Mouse (Mus musculus): ENCODE data around the gene P3h1. TPM values are rescaled to one million over a fixed set of nuclear protein-coding genes. Genes with fewer than 3 reads are reported as not detected.
A peak's percentile ranks its signal among the peaks of the same experiment; 100 is the strongest.

Gene P3h1
- total and polyA plus RNA-seq, 2 experiments from 2014 or later, result 10.2 to 15.0 TPM

DNA sequence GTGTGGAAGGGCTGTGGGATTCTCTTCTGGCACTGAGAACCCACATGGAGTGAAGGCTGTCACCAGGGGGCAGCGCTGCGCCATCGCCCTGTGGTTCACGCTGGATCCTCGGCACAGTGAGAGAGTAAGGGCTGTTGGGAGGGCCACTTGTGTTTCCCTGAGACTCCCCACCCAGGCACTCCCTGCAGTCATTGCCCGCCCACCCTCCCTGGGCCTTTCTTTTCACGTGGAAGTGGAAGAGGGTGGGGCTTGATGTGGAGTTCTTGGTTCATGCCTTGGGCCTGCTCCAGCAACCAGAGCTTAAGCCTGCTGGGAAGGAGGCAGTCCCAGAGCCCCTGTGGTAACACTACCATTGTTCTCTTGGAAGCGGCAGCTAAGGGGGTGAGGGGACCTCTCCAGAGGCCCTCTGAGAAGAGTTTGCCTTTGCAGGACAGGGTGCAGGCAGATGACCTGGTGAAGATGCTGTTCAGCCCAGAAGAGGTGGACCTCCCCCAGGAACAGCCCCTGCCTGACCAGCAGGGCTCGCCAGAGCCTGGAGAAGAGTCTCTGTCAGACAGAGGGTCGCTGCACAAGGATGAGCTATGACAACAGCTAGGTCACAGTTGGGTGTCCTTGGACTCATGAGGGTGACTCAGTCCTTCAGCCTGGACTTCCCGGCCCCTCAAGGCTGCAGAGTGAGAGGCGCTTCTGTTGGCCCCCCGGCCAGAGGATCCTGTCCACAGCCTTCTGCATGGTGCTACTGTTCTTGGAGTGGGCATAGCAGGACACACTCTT lies 14.9 kb downstream of the P3h1 start:
- DNase-seq (ENCODE audit: low spot score) (peak; percentile 65), ATAC-seq (ENCODE audit: low FRiP score) (peak; percentile 62)
- WGBS, result 21% methylated on average over 13 of the region's 13 CpGs
- no peak overlapping the region for H3K27ac ChIP-seq (ENCODE audit: low read depth, low read length)
- peaks cover 20% of the 10 kb centered on the region for H3K36me3 ChIP-seq (ENCODE audit: insufficient read depth, low read length)
- no peak overlapping the region for H3K4me3 ChIP-seq (ENCODE audit: low read depth, low read length)
- no peak overlapping the region for H3K4me2 ChIP-seq (ENCODE audit: low read depth, low read length, poor library complexity, severe bottlenecking)
- no peak overlapping the region for H3K9ac ChIP-seq (replicated peaks; ENCODE audit: low read length, poor library complexity, severe bottlenecking)
- no peaks in the 10 kb centered on the region for H3K4me1 ChIP-seq (ENCODE audit: insufficient read depth, low read length)
- H3K9me3 ChIP-seq (ENCODE audit: low read length), result no peaks in the 10 kb centered on the region
- H3K27me3 ChIP-seq (ENCODE audit: insufficient read depth, low read length), result no peaks in the 10 kb centered on the region
- peak; percentile 79 for TF ChIP-seq CTCF (IDR thresholded peaks at IDR 0.05)

DNA sequence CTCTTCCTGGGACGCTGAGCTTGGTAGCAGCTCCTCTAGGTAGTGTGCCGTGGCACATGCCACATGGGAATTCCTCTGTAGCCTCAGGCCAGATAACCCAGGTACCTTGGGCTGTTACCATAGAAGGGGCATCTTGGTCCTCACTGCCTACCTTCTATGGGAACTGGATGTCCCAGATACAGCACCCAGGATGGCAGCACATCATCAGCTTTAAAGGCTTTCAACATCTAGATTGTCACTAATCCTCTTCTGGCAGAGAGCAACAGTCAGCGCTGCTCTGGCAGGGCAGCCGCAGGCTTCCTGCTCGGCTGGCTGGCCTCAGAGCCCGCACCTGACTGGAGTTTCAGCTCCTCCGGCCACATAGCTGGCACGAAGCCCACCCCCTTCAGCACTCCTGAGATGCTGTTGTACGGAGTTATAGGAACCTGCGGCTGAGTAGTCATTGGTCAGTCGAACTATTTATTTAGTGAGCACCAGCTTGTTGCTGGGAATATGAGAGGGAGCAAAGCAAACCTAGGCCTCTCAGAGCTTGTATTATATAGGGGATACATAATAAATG lies 15.8 kb downstream of the P3h1 start:
- no peak overlapping the region for H3K27ac ChIP-seq (ENCODE audit: low read depth, low read length)
- H3K4me3 ChIP-seq (ENCODE audit: low read depth, low read length), result no peak overlapping the region
- no peak overlapping the region for H3K9ac ChIP-seq (replicated peaks; ENCODE audit: low read length, poor library complexity, severe bottlenecking)
- ATAC-seq (ENCODE audit: low FRiP score), result no peak
- no peak overlapping the region for H3K4me2 ChIP-seq (ENCODE audit: low read depth, low read length, poor library complexity, severe bottlenecking)
- no peaks in the 10 kb centered on the region for H3K4me1 ChIP-seq (ENCODE audit: insufficient read depth, low read length)
- H3K27me3 ChIP-seq (ENCODE audit: insufficient read depth, low read length), result no peaks in the 10 kb centered on the region
- no peak for DNase-seq (ENCODE audit: low spot score)
- WGBS, result 67% methylated on average over 11 of the region's 11 CpGs
- TF ChIP-seq CTCF (IDR thresholded peaks at IDR 0.05), result no peak
- peaks cover 17% of the 10 kb centered on the region for H3K36me3 ChIP-seq (ENCODE audit: insufficient read depth, low read length)
- no peaks in the 10 kb centered on the region for H3K9me3 ChIP-seq (ENCODE audit: low read length)

DNA sequence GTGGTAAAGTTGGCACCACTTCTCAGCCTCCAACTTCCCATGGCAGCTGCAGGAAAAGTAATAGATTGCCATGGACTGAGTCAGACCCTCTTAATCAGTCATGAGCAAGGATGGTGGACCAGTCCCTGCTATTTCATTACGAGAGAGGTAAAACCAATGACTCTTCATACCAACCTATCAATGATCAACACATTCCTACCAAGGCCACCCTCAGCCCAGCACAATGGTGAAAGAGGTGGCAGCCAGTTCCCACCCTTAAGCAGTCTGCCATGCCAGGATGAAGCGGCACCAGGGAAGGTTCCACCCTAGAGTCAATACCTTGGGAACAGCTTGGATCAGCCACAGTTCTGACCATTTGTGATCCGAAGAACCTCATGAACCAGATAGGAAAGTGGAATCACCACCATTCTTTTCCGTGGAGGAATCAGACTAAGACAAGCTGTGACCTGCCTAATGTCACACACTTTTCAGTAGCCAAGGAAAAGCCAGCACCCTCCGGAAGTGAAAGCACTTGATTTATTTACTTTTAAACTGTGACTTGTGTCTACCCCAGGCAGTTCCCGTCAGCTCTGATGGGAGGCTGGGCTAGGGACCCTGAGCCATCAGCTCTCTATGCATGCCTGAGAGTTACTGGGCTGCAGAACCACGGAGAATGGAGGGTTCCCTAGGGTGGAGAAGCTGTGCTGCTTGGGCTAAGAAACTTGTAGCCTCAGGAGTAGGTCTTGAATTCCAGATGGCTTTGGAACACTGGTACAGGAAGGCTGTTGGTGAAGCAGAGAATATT lies 19.5 kb downstream of the P3h1 start:
- H3K27me3 ChIP-seq (ENCODE audit: insufficient read depth, low read length), result no peaks in the 10 kb centered on the region
- no peaks in the 10 kb centered on the region for H3K9me3 ChIP-seq (ENCODE audit: low read length)
- DNase-seq (ENCODE audit: low spot score) (no peak), ATAC-seq (ENCODE audit: low FRiP score) (no peak)
- H3K4me2 ChIP-seq (ENCODE audit: low read depth, low read length, poor library complexity, severe bottlenecking), result no peak overlapping the region
- TF ChIP-seq CTCF (IDR thresholded peaks at IDR 0.05), result no peak
- no peak overlapping the region for H3K9ac ChIP-seq (replicated peaks; ENCODE audit: low read length, poor library complexity, severe bottlenecking)
- no peak overlapping the region for H3K27ac ChIP-seq (ENCODE audit: low read depth, low read length)
- 76% methylated on average over 7 of the region's 7 CpGs for WGBS
- H3K4me3 ChIP-seq (ENCODE audit: low read depth, low read length), result no peak overlapping the region
- no peaks in the 10 kb centered on the region for H3K36me3 ChIP-seq (ENCODE audit: insufficient read depth, low read length)
- peaks cover 9% of the 10 kb centered on the region for H3K4me1 ChIP-seq (ENCODE audit: insufficient read depth, low read length)

DNA sequence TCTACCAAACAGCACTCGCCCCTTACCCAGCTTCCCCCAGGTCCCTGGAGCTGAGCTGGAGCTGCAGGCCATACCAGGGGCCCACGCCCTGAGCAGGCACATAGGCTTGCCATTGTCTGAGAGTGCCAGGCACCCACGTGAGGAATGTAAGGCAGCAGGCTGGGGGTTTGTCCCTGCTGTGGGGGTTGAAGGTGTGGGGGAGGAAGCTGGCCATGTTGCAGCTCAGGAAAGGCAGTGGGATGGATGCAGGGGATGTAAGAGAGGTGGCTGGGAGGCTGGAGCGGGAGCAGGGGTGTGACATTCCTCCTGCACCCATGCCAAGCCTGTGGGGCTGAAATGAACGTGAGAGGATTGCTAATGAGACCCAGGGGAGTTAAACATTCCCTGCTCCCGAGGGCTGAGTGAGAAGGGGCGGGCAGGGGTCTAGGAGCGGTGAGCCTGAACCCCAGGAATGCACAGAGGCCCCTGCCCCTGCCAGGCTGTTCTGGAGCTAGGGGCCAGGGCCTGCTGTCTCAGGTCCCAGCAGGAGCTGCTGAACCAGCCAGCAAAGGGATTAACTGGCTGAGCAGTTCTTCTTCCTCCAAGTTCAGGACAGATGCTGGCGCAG lies 21.4 kb downstream of the P3h1 start:
- Histone ChIP-seq H3K4me3 (ENCODE audit: low read depth, low read length) (no peak overlapping the region), H3K4me1 (ENCODE audit: insufficient read depth, low read length) (peaks cover 9% of the 10 kb centered on the region), H3K9me3 (ENCODE audit: low read length) (no peaks in the 10 kb centered on the region), H3K27me3 (ENCODE audit: insufficient read depth, low read length) (no peaks in the 10 kb centered on the region), H3K9ac (replicated peaks; ENCODE audit: low read length, poor library complexity, severe bottlenecking) (peak overlapping the region; percentile 33; the same call in 1 of the 2 replicates), H3K27ac (ENCODE audit: low read depth, low read length) (peak overlapping the region; percentile 62; the same call in 1 of the 2 replicates), H3K4me2 (ENCODE audit: low read depth, low read length, poor library complexity, severe bottlenecking) (no peak overlapping the region), H3K36me3 (ENCODE audit: insufficient read depth, low read length) (no peaks in the 10 kb centered on the region)
- ATAC-seq (ENCODE audit: low FRiP score), result peak; percentile 53
- 25% methylated on average over 9 of the region's 9 CpGs for WGBS
- TF ChIP-seq CTCF (IDR thresholded peaks at IDR 0.05), result no peak
- peak; percentile 57 for DNase-seq (ENCODE audit: low spot score)

DNA sequence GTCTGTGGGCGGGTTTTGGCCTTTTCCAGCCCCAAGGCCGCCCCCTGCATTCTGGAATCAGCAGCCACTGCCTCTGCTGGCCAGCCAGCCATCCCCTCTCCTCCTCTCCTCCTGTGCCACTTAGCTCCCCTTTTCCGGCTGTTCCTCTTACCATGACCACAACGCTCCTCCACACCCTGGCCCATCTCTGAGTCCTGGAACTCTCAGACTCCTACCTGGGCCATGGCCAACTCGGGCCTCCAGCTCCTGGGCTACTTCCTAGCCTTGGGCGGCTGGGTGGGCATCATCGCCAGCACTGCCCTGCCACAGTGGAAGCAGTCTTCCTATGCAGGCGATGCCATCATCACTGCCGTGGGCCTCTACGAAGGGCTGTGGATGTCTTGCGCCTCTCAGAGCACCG lies 22.6 kb downstream of the P3h1 start, which contains the start of gene Cldn19:
TSS of gene Cldn19 (plus strand) at position 64 of the 400 bp plus-strand sequence.
- no peak within 1 kb of the TSS for H3K4me3 ChIP-seq (ENCODE audit: low read depth, low read length)
- ATAC-seq (ENCODE audit: low FRiP score) (no peak), DNase-seq (ENCODE audit: low spot score) (no peak)
- H3K36me3 ChIP-seq (ENCODE audit: insufficient read depth, low read length), result no peaks in the 10 kb centered on the region
- no peak within 1 kb of the TSS for H3K4me2 ChIP-seq (ENCODE audit: low read depth, low read length, poor library complexity, severe bottlenecking)
- H3K9ac ChIP-seq (replicated peaks; ENCODE audit: low read length, poor library complexity, severe bottlenecking), result 0 out of 2 replicates have a peak within 1 kb of the TSS, but pooled peaks have one; percentile 33
- WGBS, result 69% methylated on average over 12 of the region's 12 CpGs
- H3K9me3 ChIP-seq (ENCODE audit: low read length), result no peaks in the 10 kb centered on the region
- no peak for TF ChIP-seq CTCF (IDR thresholded peaks at IDR 0.05)
- H3K4me1 ChIP-seq (ENCODE audit: insufficient read depth, low read length), result peaks cover 9% of the 10 kb centered on the region
- no peaks in the 10 kb centered on the region for H3K27me3 ChIP-seq (ENCODE audit: insufficient read depth, low read length)
- H3K27ac ChIP-seq (ENCODE audit: low read depth, low read length), result peak within 1 kb of the TSS; percentile 62; the same call in 1 of the 2 replicates
